Mouse (Mus musculus): ENCODE data around the gene Rorb. TPM values are rescaled to one million over a fixed set of nuclear protein-coding genes. Genes with fewer than 3 reads are reported as not detected.
A peak's percentile ranks its signal among the peaks of the same experiment; 100 is the strongest.

The Rorb gene
- total and polyA plus RNA-seq, 3 experiments: not detected

- DNase-seq (ENCODE audit: extremely low read depth): peak; percentile 31
- H3K4me3 ChIP-seq (replicated peaks in 1 of 3; ENCODE audit: low read depth in 2 of 3, low read length in 2 of 3, poor library complexity in 1 of 3): no peak overlapping the region
- H3K27me3 ChIP-seq (replicated peaks): no peaks in the 10 kb centered on the region
- in situ Hi-C loops (cut with MboI; ENCODE audit: low pct_ligation_motif_present, low pct_unique_long_range_greater_than_20kb, low sequenced_read_pairs): no loop called here
- dilution Hi-C loops (cut with MboI; ENCODE audit: extremely low pct_ligation_motif_present, extremely low pct_unique_long_range_greater_than_20kb, low sequenced_read_pairs): no loop called here
- no peak overlapping the region for H3K27ac ChIP-seq (ENCODE audit: insufficient read depth, low read depth)
- TF ChIP-seq ETS1 (conservative IDR thresholded peaks at IDR 0.05; ENCODE audit: low read depth, low read length): peak; percentile 28; the same call in 1 of the 2 replicates
- peak; percentile 51; the same call in 1 of the 2 replicates for TF ChIP-seq EP300 (IDR thresholded peaks at IDR 0.05; ENCODE audit: low read length)
- TF ChIP-seq TCF12 (IDR thresholded peaks at IDR 0.05; ENCODE audit: low read depth, low read length): no peak
- 0 out of 2 replicates have a peak, but pooled peaks have one; percentile 15 for TF ChIP-seq BHLHE40 (IDR thresholded peaks at IDR 0.05; ENCODE audit: low read depth, low read length)
- TF ChIP-seq ZNF384 (IDR thresholded peaks at IDR 0.05; ENCODE audit: low read depth, low read length): peak; percentile 54
- no peaks in the 10 kb centered on the region for H3K9me3 ChIP-seq (replicated peaks; ENCODE audit: low read length)
- H3K79me2 ChIP-seq (replicated peaks; ENCODE audit: control insufficient read depth, extremely low read depth, insufficient read depth, poor library complexity, severe bottlenecking): no peaks in the 10 kb centered on the region
- H3K36me3 ChIP-seq (replicated peaks in 1 of 2; ENCODE audit: control insufficient read depth in 1 of 2, insufficient read depth in 1 of 2, low read length in 1 of 2): no peaks in the 10 kb centered on the region
- H3K4me2 ChIP-seq (ENCODE audit: insufficient read depth, low read depth, poor library complexity, severe bottlenecking): no peak overlapping the region
- H3K9ac ChIP-seq (ENCODE audit: insufficient read depth, low read depth): no peak overlapping the region
- no peaks in the 10 kb centered on the region; a peak in 1 of 4 replicates for H3K4me1 ChIP-seq (ENCODE audit: control insufficient read depth in 1 of 2, insufficient read depth in 2 of 2)
These were observed 165.7 kb downstream of the Rorb start for GRCm38 (mm10) chr19:18945265-18945664.

GRCm38 (mm10) chr19:18941391-18941790 is 169.6 kb downstream of the Rorb start:
- Histone ChIP-seq H3K4me1 (ENCODE audit: control insufficient read depth in 1 of 2, insufficient read depth in 2 of 2) (no peaks in the 10 kb centered on the region), H3K4me2 (ENCODE audit: insufficient read depth, low read depth, poor library complexity, severe bottlenecking) (no peak overlapping the region), H3K9me3 (replicated peaks; ENCODE audit: low read length) (no peaks in the 10 kb centered on the region), H3K27me3 (replicated peaks) (no peaks in the 10 kb centered on the region), H3K27ac (ENCODE audit: insufficient read depth, low read depth) (no peak overlapping the region), H3K4me3 (replicated peaks in 1 of 3; ENCODE audit: low read depth in 2 of 3, low read length in 2 of 3, poor library complexity in 1 of 3) (no peak overlapping the region), H3K36me3 (replicated peaks in 1 of 2; ENCODE audit: control insufficient read depth in 1 of 2, insufficient read depth in 1 of 2, low read length in 1 of 2) (no peaks in the 10 kb centered on the region), H3K79me2 (replicated peaks; ENCODE audit: control insufficient read depth, extremely low read depth, insufficient read depth, poor library complexity, severe bottlenecking) (no peaks in the 10 kb centered on the region), H3K9ac (ENCODE audit: insufficient read depth, low read depth) (no peak overlapping the region)
- DNase-seq (ENCODE audit: extremely low read depth): peak; percentile 1
- in situ Hi-C loops (cut with MboI; ENCODE audit: low pct_ligation_motif_present, low pct_unique_long_range_greater_than_20kb, low sequenced_read_pairs) (no loop called here), dilution Hi-C loops (cut with MboI; ENCODE audit: extremely low pct_ligation_motif_present, extremely low pct_unique_long_range_greater_than_20kb, low sequenced_read_pairs) (no loop called here)
- no peak for TF ChIP-seq BHLHE40 (IDR thresholded peaks at IDR 0.05; ENCODE audit: low read depth, low read length)
- no peak for TF ChIP-seq RAD21 (IDR thresholded peaks at IDR 0.05; ENCODE audit: low read depth, low read length)
- TF ChIP-seq RCOR1 (conservative IDR thresholded peaks at IDR 0.05; ENCODE audit: low read depth, low read length): no peak
- TF ChIP-seq ELF1 (IDR thresholded peaks at IDR 0.05; ENCODE audit: low read depth, low read length): no peak
- TF ChIP-seq UBTF (IDR thresholded peaks at IDR 0.05; ENCODE audit: low read depth, low read length): no peak
- TF ChIP-seq TCF12 (IDR thresholded peaks at IDR 0.05; ENCODE audit: low read depth, low read length): no peak
- TF ChIP-seq MAZ (IDR thresholded peaks at IDR 0.05; ENCODE audit: low read depth, low read length): no peak
- TF ChIP-seq ZKSCAN1 (IDR thresholded peaks at IDR 0.05; ENCODE audit: borderline replicate concordance, low read depth, low read length): no peak
- no peak for TF ChIP-seq MYC (IDR thresholded peaks at IDR 0.05; ENCODE audit: low read depth, low read length)
- TF ChIP-seq ZC3H11A (IDR thresholded peaks at IDR 0.05; ENCODE audit: low read depth, low read length): no peak
- TF ChIP-seq IRF4 (IDR thresholded peaks at IDR 0.05; ENCODE audit: low read depth, low read length): no peak
- TF ChIP-seq NELFE (IDR thresholded peaks at IDR 0.05; ENCODE audit: low read depth, low read length): no peak
- TF ChIP-seq JUN (IDR thresholded peaks at IDR 0.05; ENCODE audit: insufficient read depth, low read depth, low read length): no peak
- no peak for TF ChIP-seq JUND (conservative IDR thresholded peaks at IDR 0.05; ENCODE audit: low read depth, low read length)
- no peak for TF ChIP-seq HCFC1 (IDR thresholded peaks at IDR 0.05; ENCODE audit: low read depth, low read length)
- no peak for TF ChIP-seq E2F4 (IDR thresholded peaks at IDR 0.05; ENCODE audit: insufficient replicate concordance, low read depth, low read length)
- no peak for TF ChIP-seq SIN3A (IDR thresholded peaks at IDR 0.05; ENCODE audit: low read length)

Measured in CH12.LX (cell line).